Mouse (Mus musculus) gastrocnemius, adult 2 months (tissue): ENCODE results near the gene Bace1. TPM values are rescaled to one million over a fixed set of nuclear protein-coding genes. Genes with fewer than 3 reads are reported as not detected.
A peak's percentile ranks its signal among the peaks of the same experiment; 100 is the strongest.
"Not testable (repeated sequence)": the region's sequence is repeated elsewhere in the genome, so short reads cannot be mapped to it uniquely, and the experiment has no call there.

ENCODE experiments used
- DNase-seq: peaks from one replicate; pipeline ENCODE4 v3.0.0; 2022
- H3K27ac ChIP-seq: fragments of 200-600 bp; 2 replicates; pipeline ENCODE4 v1.8.1; 2022; ENCODE audit warnings: mild to moderate bottlenecking
- H3K4me3 ChIP-seq: fragments of 200-600 bp; 2 replicates; pipeline ENCODE4 v1.8.1; 2022; ENCODE audit warnings: mild to moderate bottlenecking, moderate library complexity
- CTCF ChIP-seq: fragments of 200-600 bp; IDR thresholded peaks from 2 replicates; pipeline ENCODE4 v1.8.1; 2022; ENCODE audit warnings: antibody characterized with exemption, mild to moderate bottlenecking, moderate library complexity
- intact Hi-C: fragments of 180-260 bp; cut with DNase I; formaldehyde crosslinking; loops from one replicate; pipeline ENCODE4 v1.15.1; 2025
- total RNA-seq, 2 experiments: library from RNA; stranded (reverse); gene quantifications; 2 replicates each; pipeline ENCODE4 v1.2.3; 2021

The Bace1 gene
- total RNA-seq, 2 experiments from 2014 or later: 26.1 to 72.2 TPM

GRCm38 (mm10) chr9:45840331-45840730, 2.0 kb downstream of the Bace1 start:
- Histone ChIP-seq H3K4me3 (peak overlapping the region; percentile 75), H3K27ac (peak overlapping the region; percentile 86)
- peak; percentile 76 for DNase-seq
- no peak for TF ChIP-seq CTCF
- intact Hi-C loops: no loop called here

GRCm38 (mm10) chr9:45841458-45841857, 3.1 kb downstream of the Bace1 start:
- intact Hi-C loops: no loop called here

GRCm38 (mm10) chr9:45843007-45843406, 4.6 kb downstream of the Bace1 start:
- intact Hi-C loops: no loop called here
- peak; percentile 55 for DNase-seq
- TF ChIP-seq CTCF: no peak
- peak overlapping the region; percentile 75 for H3K4me3 ChIP-seq
- peak overlapping the region; percentile 86 for H3K27ac ChIP-seq

More at GRCm38 (mm10) chr9:45841458-45841857, 3.1 kb downstream of the Bace1 start:
- DNase-seq: peak; percentile 81
- peak overlapping the region; percentile 75 for H3K4me3 ChIP-seq
- peak overlapping the region; percentile 86 for H3K27ac ChIP-seq
- no peak for TF ChIP-seq CTCF

- H3K27ac ChIP-seq: peak overlapping the region; percentile 86
- no peak for TF ChIP-seq CTCF
- intact Hi-C loops: no loop called here
- DNase-seq: peak; percentile 13
- H3K4me3 ChIP-seq: peak overlapping the region; percentile 75
Observed at GRCm38 (mm10) chr9:45843780-45844179, 5.4 kb downstream of the Bace1 start.

- no peak overlapping the region; the same call in 1 of the 2 replicates for H3K4me3 ChIP-seq
- DNase-seq: peak; percentile 24
- TF ChIP-seq CTCF: no peak
- peak overlapping the region; percentile 79 for H3K27ac ChIP-seq
- intact Hi-C loops: no loop called here
Observed at GRCm38 (mm10) chr9:45845541-45845940, 7.2 kb downstream of the Bace1 start.

GRCm38 (mm10) chr9:45846176-45846575, 7.8 kb downstream of the Bace1 start:
- H3K4me3 ChIP-seq, intact Hi-C loops: not testable (repeated sequence)
- peak overlapping the region; percentile 79 for H3K27ac ChIP-seq
- peak; percentile 13 for DNase-seq

GRCm38 (mm10) chr9:45846891-45847460, 8.6 kb downstream of the Bace1 start:
- TF ChIP-seq CTCF: no peak
- DNase-seq: no peak
- intact Hi-C loops: no loop called here
- Histone ChIP-seq H3K27ac (peak overlapping the region; percentile 79), H3K4me3 (no peak overlapping the region)

GRCm38 (mm10) chr9:45849528-45850408, 11.4 kb downstream of the Bace1 start:
- intact Hi-C loops: no loop called here
- peak overlapping the region; percentile 86 for H3K27ac ChIP-seq
- peak overlapping the region; percentile 45 for H3K4me3 ChIP-seq
- peak; percentile 88 for DNase-seq
- no peak for TF ChIP-seq CTCF

GRCm38 (mm10) chr9:45850528-45851155, 12.3 kb downstream of the Bace1 start:
- DNase-seq: peak; percentile 45
- peak overlapping the region; percentile 86 for H3K27ac ChIP-seq
- intact Hi-C loops: no loop called here
- peak overlapping the region; percentile 45; the same call in 1 of the 2 replicates for H3K4me3 ChIP-seq
- TF ChIP-seq CTCF: no peak

- intact Hi-C loops: no loop called here
- no peak for TF ChIP-seq CTCF
- DNase-seq: no peak
- Histone ChIP-seq H3K27ac (peak overlapping the region; percentile 86; the same call in 1 of the 2 replicates), H3K4me3 (no peak overlapping the region)
Observed at GRCm38 (mm10) chr9:45851330-45851729, 12.9 kb downstream of the Bace1 start.

- intact Hi-C loops: no loop called here
- no peak overlapping the region for H3K27ac ChIP-seq
- no peak overlapping the region for H3K4me3 ChIP-seq
- no peak for DNase-seq
- TF ChIP-seq CTCF: no peak
Observed at GRCm38 (mm10) chr9:45851776-45852175, 13.4 kb downstream of the Bace1 start.

- H3K4me3 ChIP-seq: no peak overlapping the region
- intact Hi-C loops: no loop called here
- DNase-seq: no peak
- no peak overlapping the region for H3K27ac ChIP-seq
- TF ChIP-seq CTCF: no peak
Observed at GRCm38 (mm10) chr9:45853695-45854094, 15.3 kb downstream of the Bace1 start.

- H3K27ac ChIP-seq: no peak overlapping the region
- intact Hi-C loops: no loop called here
- no peak overlapping the region for H3K4me3 ChIP-seq
- no peak for TF ChIP-seq CTCF
- no peak for DNase-seq
Observed at GRCm38 (mm10) chr9:45854136-45854535, 15.8 kb downstream of the Bace1 start.
